Mouse (Mus musculus) cerebellum, adult 2 months (tissue): ENCODE results near the gene Scfd2.

ENCODE experiments used
- CTCF ChIP-seq: fragments of 200-500 bp; IDR thresholded peaks from 2 replicates; pipeline ENCODE4 v1.5.1; 2011; ENCODE audit warnings: low read depth, mild to moderate bottlenecking, control low read depth, low read length, moderate library complexity, borderline replicate concordance; ENCODE audit not compliant: insufficient read depth
- POLR2A ChIP-seq: fragments of 200-500 bp; IDR thresholded peaks from 2 replicates; pipeline ENCODE4 v1.6.1; 2011; ENCODE audit warnings: low read length, control low read depth, borderline replicate concordance; ENCODE audit not compliant: insufficient read depth

- no peak for TF ChIP-seq CTCF
- TF ChIP-seq POLR2A: no peak
Observed at GRCm38 (mm10) chr5:74492705-74493104, 38.9 kb downstream of the Scfd2 start.
